Mouse (Mus musculus) embryonic facial prominence, embryonic 14.5 days (tissue): ENCODE measurements around the gene Ensa. TPM values are rescaled to one million over a fixed set of nuclear protein-coding genes. Genes with fewer than 3 reads are reported as not detected.

Experiments used
- ATAC-seq: fragments of 200-750 bp; cut with Nextera tagmentation; 2 replicates; pipeline ENCODE4 v1.8.0; 2017; ENCODE audit warnings: low read depth, moderate number of reproducible peaks, moderate TSS enrichment
- DNase-seq: peaks from one replicate; pipeline ENCODE4 v3.0.0-alpha.2; 2015; ENCODE audit warnings: low spot score
- H3K27ac ChIP-seq: fragments of 300-500 bp; sonication (generic); replicated peaks from 2 replicates; pipeline ENCODE4 v1.5.1; 2014; ENCODE audit warnings: low read depth, mild to moderate bottlenecking, low read length, moderate library complexity
- H3K27me3 ChIP-seq: fragments of 300-500 bp; sonication (generic); replicated peaks from 2 replicates; pipeline ENCODE4 v1.6.1; 2014; ENCODE audit warnings: low read length; ENCODE audit not compliant: control insufficient read depth, insufficient read depth
- H3K36me3 ChIP-seq: fragments of 300-500 bp; sonication (generic); 2 replicates; pipeline ENCODE4 v1.6.1; 2014; ENCODE audit warnings: low read length, mixed read lengths; ENCODE audit not compliant: control insufficient read depth, insufficient read depth
- H3K4me1 ChIP-seq: fragments of 300-500 bp; sonication (generic); 2 replicates; pipeline ENCODE4 v1.6.1; 2014; ENCODE audit warnings: antibody characterized with exemption, low read length; ENCODE audit not compliant: control insufficient read depth, insufficient read depth
- H3K4me2 ChIP-seq: fragments of 300-500 bp; sonication (generic); 2 replicates; pipeline ENCODE4 v1.6.1; 2014; ENCODE audit warnings: low read depth, mild to moderate bottlenecking, low read length, moderate library complexity, mixed read lengths
- H3K4me3 ChIP-seq: fragments of 300-500 bp; sonication (generic); 2 replicates; pipeline ENCODE4 v1.5.1; 2014; ENCODE audit warnings: low read depth, mild to moderate bottlenecking, low read length
- H3K9ac ChIP-seq: fragments of 300-500 bp; sonication (generic); 2 replicates; pipeline ENCODE4 v1.6.1; 2014; ENCODE audit warnings: low read depth, mild to moderate bottlenecking, low read length, moderate library complexity, mixed read lengths
- H3K9me3 ChIP-seq: fragments of 300-500 bp; sonication (generic); 2 replicates; pipeline ENCODE4 v1.6.1; 2016; ENCODE audit warnings: low read length; ENCODE audit not compliant: control insufficient read depth
- WGBS: fragments of 180-500 bp; shearing (Covaris S2); extraction: QIAGEN DNeasy Blood & Tissue Kit; methylation state at CpG from one replicate; pipeline ENCODE4 v1.1.7; 2014; 5-methylcytosine and 5-hydroxymethylcytosine counted together
- polyA plus RNA-seq: library from polyadenylated mRNA; unstranded; fragments of >200 nt; fragmentation: Nextera tagmentation; extraction: Ambion mirVana; gene quantifications from 2 replicates; pipeline ENCODE4 v1.2.1, GENCODE M21; 2014

Ensa gene
- polyA plus RNA-seq, 1 experiment from 2014 or later = 59.8 TPM

DNA sequence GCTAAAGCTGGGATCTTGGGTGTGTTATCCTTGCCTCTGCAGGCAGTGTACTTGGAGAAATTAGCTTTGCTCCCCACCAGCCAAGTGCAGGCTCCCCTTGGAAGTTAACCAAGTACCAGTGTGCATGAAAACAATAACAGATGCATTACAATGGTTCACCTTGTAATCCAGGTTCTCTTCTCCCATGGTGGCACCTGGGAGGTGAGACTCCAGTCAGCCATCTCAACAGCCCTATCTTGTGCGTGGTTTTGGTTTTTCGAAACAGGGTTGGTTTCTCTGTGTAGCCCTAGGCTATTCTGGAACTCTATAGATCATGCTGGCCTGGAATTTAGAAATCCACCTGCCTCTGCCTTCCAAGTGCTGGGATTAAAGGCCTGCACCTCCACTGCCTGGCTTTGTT, 38.7 kb downstream of the Ensa start:
- peaks cover 64% of the 10 kb centered on the region for H3K36me3 ChIP-seq
- H3K9ac ChIP-seq = no peak overlapping the region
- H3K9me3 ChIP-seq = no peaks in the 10 kb centered on the region
- peaks cover 26% of the 10 kb centered on the region for H3K4me1 ChIP-seq
- H3K27ac ChIP-seq = no peak overlapping the region
- no peak for DNase-seq
- H3K4me3 ChIP-seq = no peak overlapping the region
- H3K4me2 ChIP-seq = no peak overlapping the region
- WGBS = 80% methylated on average over 2 of the region's 2 CpGs
- ATAC-seq = no peak
- no peaks in the 10 kb centered on the region for H3K27me3 ChIP-seq

DNA sequence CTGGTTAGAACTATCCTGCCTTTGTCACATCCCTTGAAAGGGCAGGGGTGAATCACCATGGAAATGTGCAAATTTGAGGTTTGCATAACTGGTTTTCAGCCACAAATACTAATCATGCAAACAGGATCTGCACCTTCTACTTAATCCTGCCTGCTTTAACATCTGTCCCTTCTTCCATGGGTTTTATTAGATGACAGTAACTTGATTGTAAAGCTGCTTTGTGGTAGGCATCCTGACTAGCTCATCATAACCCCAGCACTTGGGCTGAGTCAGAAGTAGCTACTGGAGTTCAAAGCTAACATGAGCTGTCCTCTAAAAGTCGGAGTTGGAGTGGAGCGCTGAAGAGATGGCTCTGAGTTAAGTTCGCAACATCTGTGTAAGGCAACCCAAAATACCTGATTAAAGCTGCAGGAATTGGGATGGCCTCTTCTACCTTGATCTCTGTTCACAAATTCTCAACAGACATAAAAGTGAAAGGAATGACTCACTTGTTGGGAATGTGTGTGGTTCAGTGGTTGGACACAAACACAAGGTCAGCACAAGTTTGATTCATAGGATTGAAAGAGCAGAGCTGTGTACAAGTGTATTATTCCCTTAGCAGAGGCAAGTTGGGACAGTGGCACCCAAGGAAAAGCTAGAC, 39.3 kb downstream of the Ensa start:
- Histone ChIP-seq H3K4me2 (no peak overlapping the region), H3K27me3 (no peaks in the 10 kb centered on the region), H3K4me1 (peaks cover 26% of the 10 kb centered on the region), H3K27ac (no peak overlapping the region), H3K36me3 (peaks cover 68% of the 10 kb centered on the region), H3K4me3 (no peak overlapping the region), H3K9ac (no peak overlapping the region), H3K9me3 (no peaks in the 10 kb centered on the region)
- no peak for DNase-seq
- ATAC-seq = no peak
- WGBS = 88% methylated on average over 3 of the region's 3 CpGs

DNA sequence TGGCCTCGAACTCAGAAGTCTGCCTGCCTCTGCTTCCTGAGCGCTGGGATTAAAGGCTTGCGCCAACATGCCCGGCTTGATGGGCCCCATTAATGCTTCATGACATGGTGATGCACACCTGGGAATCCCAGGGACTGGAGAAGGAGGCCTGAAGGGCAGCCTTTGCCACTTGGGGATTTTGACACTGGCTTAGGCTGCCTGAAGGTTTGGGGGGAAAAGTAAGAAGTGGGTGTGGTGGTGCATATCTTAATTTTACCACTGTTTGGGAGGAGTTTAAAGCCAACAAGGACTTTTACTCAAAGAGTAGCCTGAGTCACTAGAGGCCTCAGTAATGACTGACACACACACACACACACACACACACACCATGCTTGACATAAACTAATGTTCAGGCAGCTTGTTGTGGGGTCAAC, 40.2 kb downstream of the Ensa start:
- Histone ChIP-seq H3K4me1 (peaks cover 26% of the 10 kb centered on the region), H3K4me3 (no peak overlapping the region), H3K9ac (no peak overlapping the region), H3K27me3 (no peaks in the 10 kb centered on the region), H3K27ac (no peak overlapping the region), H3K36me3 (peaks cover 73% of the 10 kb centered on the region), H3K4me2 (no peak overlapping the region), H3K9me3 (no peaks in the 10 kb centered on the region)
- no peak for ATAC-seq
- WGBS = 87% methylated on average over 4 of the region's 4 CpGs
- DNase-seq = no peak

DNA sequence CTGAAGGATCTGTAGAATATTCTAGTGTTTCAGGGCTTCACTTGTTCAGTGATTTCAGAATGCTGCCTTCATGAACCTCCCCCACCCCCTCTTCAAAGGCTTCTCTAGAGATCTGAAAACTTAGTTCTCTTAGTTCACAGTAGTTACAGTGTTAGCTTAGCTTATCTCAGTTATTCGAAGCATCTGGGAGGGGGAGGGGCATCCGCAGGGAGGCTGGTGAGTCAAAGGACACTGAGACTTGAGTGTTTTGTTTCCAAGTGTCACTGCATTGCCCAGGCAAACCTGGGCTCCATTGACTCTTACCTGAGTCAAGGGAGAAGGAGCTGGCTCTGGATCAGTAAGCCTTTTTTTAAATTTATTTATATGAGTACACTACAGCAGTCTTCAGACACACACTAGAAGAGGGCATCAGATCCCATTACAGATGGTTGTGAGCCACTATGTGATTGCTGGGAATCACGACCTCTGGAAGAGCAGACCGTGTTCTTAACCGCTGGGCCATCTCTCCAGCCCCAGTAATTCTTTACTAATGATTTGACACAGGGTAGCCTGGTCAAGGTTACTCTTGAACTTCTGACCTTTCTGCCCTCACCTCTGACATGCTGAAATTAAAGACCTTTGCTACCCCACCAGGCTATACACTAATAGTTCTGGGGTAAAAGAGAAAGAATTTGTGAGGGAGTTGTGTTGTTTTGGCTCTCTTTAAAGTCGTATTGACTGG, 41.5 kb downstream of the Ensa start:
- peaks cover 14% of the 10 kb centered on the region for H3K4me1 ChIP-seq

DNA sequence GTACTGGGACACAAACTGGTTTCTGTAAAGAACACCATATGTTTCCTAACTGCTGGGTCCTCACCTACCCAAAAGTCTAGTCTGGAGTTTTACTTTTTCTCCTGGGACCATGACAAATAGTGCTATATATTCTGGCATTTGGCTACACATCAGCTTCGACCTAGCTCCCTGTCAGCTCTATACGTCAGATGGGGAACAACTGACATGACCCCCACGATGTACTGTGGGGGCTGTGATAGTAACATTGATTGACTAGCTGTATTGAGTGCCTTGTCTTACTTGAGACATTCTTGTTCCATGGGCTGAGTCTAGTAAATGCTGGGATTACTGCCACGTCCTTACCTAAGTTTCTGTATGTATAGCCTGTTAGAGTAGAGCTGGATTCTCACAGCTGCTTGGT, 42.7 kb downstream of the Ensa start:
- Histone ChIP-seq H3K27me3 (no peaks in the 10 kb centered on the region), H3K4me2 (0 out of 2 replicates have a peak overlapping the region, but pooled peaks have one; percentile 11), H3K36me3 (peaks cover 48% of the 10 kb centered on the region), H3K27ac (peak overlapping the region; percentile 84), H3K4me1 (peaks cover 3% of the 10 kb centered on the region; the same call in 1 of the 2 replicates), H3K9me3 (no peaks in the 10 kb centered on the region), H3K9ac (peak overlapping the region; percentile 23; the same call in 1 of the 2 replicates), H3K4me3 (0 out of 2 replicates have a peak overlapping the region, but pooled peaks have one; percentile 3)
- no peak for DNase-seq
- 45% methylated on average over 4 of the region's 4 CpGs for WGBS
- peak; percentile 21; the same call in 1 of the 2 replicates for ATAC-seq

More for the DNA sequence above, 41.5 kb downstream of the Ensa start:
- no peak overlapping the region for H3K9ac ChIP-seq
- ATAC-seq (no peak), DNase-seq (peak; percentile 36)
- H3K36me3 ChIP-seq = peaks cover 60% of the 10 kb centered on the region
- H3K27ac ChIP-seq = no peak overlapping the region; the same call in 1 of the 2 replicates
- no peaks in the 10 kb centered on the region for H3K9me3 ChIP-seq
- H3K27me3 ChIP-seq = no peaks in the 10 kb centered on the region
- no peak overlapping the region for H3K4me2 ChIP-seq
- 36% methylated on average over 6 of the region's 6 CpGs for WGBS
- H3K4me3 ChIP-seq = no peak overlapping the region

DNA sequence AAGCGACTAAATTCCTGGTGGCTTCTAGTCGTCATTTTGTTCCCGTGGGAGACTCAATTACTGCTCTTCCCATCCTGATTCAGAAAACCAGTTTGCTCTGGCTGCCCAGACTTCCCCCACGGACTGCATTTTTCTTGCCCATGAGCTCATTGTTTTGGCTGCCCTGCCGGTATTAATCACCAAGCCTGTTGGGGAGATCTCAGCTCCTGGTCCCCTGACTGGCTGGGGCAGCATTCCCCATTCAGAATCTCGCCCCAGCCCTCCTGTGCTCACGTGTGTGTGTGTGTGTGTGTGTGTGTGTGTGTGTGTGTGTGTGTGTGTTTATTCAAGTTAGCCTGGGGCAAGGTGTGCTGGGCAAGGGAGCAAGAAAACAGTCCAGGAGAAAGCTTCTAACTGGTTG, 43.2 kb downstream of the Ensa start:
- ATAC-seq (peak; percentile 72), DNase-seq (peak; percentile 86)
- Histone ChIP-seq H3K4me3 (0 out of 2 replicates have a peak overlapping the region, but pooled peaks have one; percentile 3), H3K36me3 (peaks cover 43% of the 10 kb centered on the region), H3K4me1 (peaks cover 5% of the 10 kb centered on the region), H3K27ac (peak overlapping the region; percentile 84), H3K9me3 (no peaks in the 10 kb centered on the region), H3K9ac (peak overlapping the region; percentile 23; the same call in 1 of the 2 replicates), H3K27me3 (no peaks in the 10 kb centered on the region), H3K4me2 (0 out of 2 replicates have a peak overlapping the region, but pooled peaks have one; percentile 11)
- WGBS = 10% methylated on average over 6 of the region's 7 CpGs

DNA sequence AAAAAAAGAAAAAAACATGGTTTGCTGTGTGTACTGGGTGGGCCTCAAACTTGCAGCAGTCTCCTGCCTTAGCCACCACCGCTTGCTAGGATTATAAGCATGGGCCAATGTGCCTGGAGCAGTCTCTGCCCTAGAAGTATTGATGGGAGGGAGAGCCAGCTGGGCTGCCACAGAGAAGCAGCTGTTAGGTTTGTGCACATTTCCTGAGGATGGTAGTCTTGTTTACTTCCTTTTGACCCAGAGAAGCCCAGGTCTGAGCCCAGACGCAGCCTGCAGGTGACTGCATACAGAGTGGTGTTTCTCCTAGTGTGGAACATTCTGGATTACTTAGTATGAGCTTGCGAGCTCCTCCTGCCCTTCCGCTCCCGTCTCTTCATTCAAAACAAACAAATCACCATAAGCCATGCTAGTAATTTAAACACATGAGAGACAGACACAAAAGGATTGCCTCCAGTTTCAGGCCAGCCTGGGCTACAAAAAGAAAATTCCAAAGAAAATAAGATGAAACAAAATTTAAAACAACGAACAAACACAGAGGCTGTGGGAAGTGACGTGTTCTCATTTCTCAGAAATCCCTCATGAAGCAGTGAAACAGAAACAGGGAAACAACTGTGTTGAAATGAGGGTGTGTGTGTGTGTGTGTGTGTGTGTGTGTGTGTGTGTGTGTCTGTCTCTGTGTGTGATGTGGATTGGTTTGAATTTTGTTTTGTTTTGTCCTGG, 44.0 kb downstream of the Ensa start:
- ATAC-seq (no peak), DNase-seq (no peak)
- Histone ChIP-seq H3K4me1 (peaks cover 12% of the 10 kb centered on the region), H3K4me3 (no peak overlapping the region), H3K4me2 (0 out of 2 replicates have a peak overlapping the region, but pooled peaks have one; percentile 11), H3K27ac (peak overlapping the region; percentile 84; the same call in 1 of the 2 replicates), H3K9me3 (no peaks in the 10 kb centered on the region), H3K9ac (no peak overlapping the region), H3K27me3 (no peaks in the 10 kb centered on the region), H3K36me3 (peaks cover 36% of the 10 kb centered on the region)
- WGBS = 69% methylated on average over 7 of the region's 7 CpGs

DNA sequence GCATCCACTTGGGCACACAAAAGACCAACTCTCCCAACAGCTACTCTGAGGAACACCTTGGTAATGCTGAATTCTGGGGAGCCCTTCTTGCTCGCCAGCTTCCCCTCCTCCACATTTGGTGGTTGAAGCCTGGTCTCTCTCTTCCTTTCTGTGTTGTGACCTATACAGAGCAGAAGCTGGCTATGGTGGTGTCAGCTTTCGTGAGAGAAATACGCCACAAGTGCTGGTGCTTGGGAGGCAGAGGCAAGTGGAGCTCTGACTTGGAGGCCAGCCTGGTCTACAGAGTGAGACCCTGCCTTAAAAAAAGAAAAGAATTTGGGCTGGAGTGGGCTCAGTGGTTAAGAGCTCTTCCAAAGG, 44.5 kb downstream of the Ensa start:
- WGBS = 88% methylated on average over 3 of the region's 3 CpGs
- no peaks in the 10 kb centered on the region for H3K9me3 ChIP-seq
- peaks cover 30% of the 10 kb centered on the region for H3K36me3 ChIP-seq
- H3K4me3 ChIP-seq = no peak overlapping the region
- H3K27ac ChIP-seq = no peak overlapping the region
- no peak overlapping the region for H3K4me2 ChIP-seq
- H3K9ac ChIP-seq = no peak overlapping the region
- DNase-seq (no peak), ATAC-seq (no peak)
- no peaks in the 10 kb centered on the region for H3K27me3 ChIP-seq
- peaks cover 17% of the 10 kb centered on the region for H3K4me1 ChIP-seq
